ENCODE assay signal across 18 mouse cellular contexts in genomic region chr2:132098942-132099672, GRCm38 (mm10). TPM values are rescaled to one million over a fixed set of nuclear protein-coding genes. Genes with fewer than 3 reads are reported as not detected.
DNase-seq lines count a peak whose midpoint lies in the region; ATAC-seq and TF ChIP-seq lines count a peak whose summit lies in the region.
"Had no signal": no experiment of that assay in that cellular context is flagged by ENCODE, and none has a peak within 500 bp of the region (broad histone marks: within the 10 kb centered on the region; RNA-seq: fewer than 3 reads in every experiment).

No protein-coding gene starts in this region.

- peaks cover 10% of the 10 kb centered on the region; the same call in 1 of the 2 replicates for H3K4me1 ChIP-seq in lung, postnatal 0 days (ENCODE audit: insufficient read depth, low read depth, low read length)
- peaks cover 73% of the 10 kb centered on the region for H3K4me1 ChIP-seq in bone marrow macrophage, adult 2 months (ENCODE audit: control insufficient read depth, insufficient read depth, low read length)

- no peak overlapping the region for H3K9ac ChIP-seq in lung, postnatal 0 days (replicated peaks; ENCODE audit: low read depth)
- H3K9ac ChIP-seq: hindbrain, embryonic 14.5 days; liver, embryonic 12.5 days; lung, embryonic 15.5 days had no signal

- TF ChIP-seq CTCF in lung, postnatal 0 days (IDR thresholded peaks at IDR 0.05), result no peak
- TF ChIP-seq CTCF in bone marrow macrophage, adult 2 months (IDR thresholded peaks at IDR 0.05; ENCODE audit: low read depth, low read length), result no peak

- peak; percentile 52 for DNase-seq in adrenal gland, adult 2 months
- no peak for DNase-seq in adrenal gland, postnatal 36 days
- peak; percentile 68 for DNase-seq in lung, postnatal 0 days (ENCODE audit: low spot score)
- DNase-seq in lung, postnatal 25 days (ENCODE audit: low spot score), result no peak
- DNase-seq in urinary bladder, postnatal 14 days (ENCODE audit: low spot score), result no peak
- DNase-seq in cerebellum, adult 8-10 months, result no peak
- DNase-seq: cerebellum, adult 2 months; heart, postnatal 14 days; kidney, adult 2 months; right cerebral cortex, postnatal 4 days had no signal

- H3K36me3 ChIP-seq in lung, postnatal 0 days (ENCODE audit: insufficient read depth, low read length), result no peaks in the 10 kb centered on the region; the same call in 1 of the 2 replicates

- H3K27ac ChIP-seq in lung, postnatal 0 days (ENCODE audit: low read length), result no peak overlapping the region
- H3K27ac ChIP-seq in bone marrow macrophage, adult 2 months (ENCODE audit: insufficient read depth, low read depth, low read length), result peak overlapping the region; percentile 68
- H3K27ac ChIP-seq: hindbrain, embryonic 14.5 days; limb, embryonic 10.5 days; liver, embryonic 12.5 days; lung, embryonic 15.5 days had no signal

- TF ChIP-seq POLR2A in bone marrow macrophage, adult 2 months (IDR thresholded peaks at IDR 0.05; ENCODE audit: borderline replicate concordance, low read depth, low read length), result no peak

- ATAC-seq in lung, postnatal 0 days, result peak; percentile 57
- ATAC-seq in megakaryocyte progenitor cell, adult 5-6 weeks (replicated peaks; ENCODE audit: poor library complexity), result peak; percentile 49
- ATAC-seq: liver, embryonic 12.5 days had no signal

- H3K27me3 ChIP-seq in lung, postnatal 0 days (replicated peaks; ENCODE audit: insufficient read depth, low read length), result no peaks in the 10 kb centered on the region
- H3K27me3 ChIP-seq: liver, embryonic 12.5 days; lung, embryonic 15.5 days had no signal

- no peak for TF ChIP-seq EP300 in lung, postnatal 0 days (IDR thresholded peaks at IDR 0.05)

- H3K4me3 ChIP-seq in lung, postnatal 0 days (ENCODE audit: low read depth, low read length), result no peak overlapping the region
- H3K4me3 ChIP-seq in bone marrow macrophage, adult 2 months (ENCODE audit: insufficient read depth, low read length), result no peak overlapping the region
- H3K4me3 ChIP-seq: limb, embryonic 10.5 days; liver, embryonic 12.5 days; lung, embryonic 15.5 days had no signal

- H3K9me3 ChIP-seq in lung, postnatal 0 days (ENCODE audit: low read length), result no peaks in the 10 kb centered on the region
- H3K9me3 ChIP-seq: limb, embryonic 10.5 days; liver, embryonic 12.5 days; lung, embryonic 15.5 days had no signal

- WGBS in lung, postnatal 0 days, result 68% methylated on average over 9 of the region's 9 CpGs

- no peak overlapping the region for H3K4me2 ChIP-seq in lung, postnatal 0 days (replicated peaks; ENCODE audit: low read depth, low read length)
- H3K4me2 ChIP-seq: heart, embryonic 11.5 days; hindbrain, embryonic 14.5 days; liver, embryonic 12.5 days; lung, embryonic 15.5 days; midbrain, embryonic 11.5 days had no signal

RNA-seq across cellular contexts. Expression of gene Slc23a2, which starts 45.8 kb away (rescaled TPM):
- total RNA-seq in adrenal gland, adult 2 months (2021), result 100 to 1,000 TPM in 1 of 2 experiments, 10 to 100 TPM in 1; 80.6 to 206 TPM
- 45.5 and 59.7 TPM in 2 replicates for polyA plus RNA-seq in adrenal gland, adult 2 months (2012; rRNA removed)
- 100 to 1,000 TPM in 1 of 2 experiments, 10 to 100 TPM in 1; 85.9 to 282 TPM for total RNA-seq in adrenal gland, postnatal 36 days (2021)
- 26.6 and 35.8 TPM in 2 replicates for polyA plus RNA-seq in lung, postnatal 0 days (2015; fragmentation: Nextera tagmentation; extraction: Ambion mirVana)
- polyA plus RNA-seq in bone marrow macrophage, adult 2 months (2012; ENCODE audit: insufficient read depth, insufficient read length, missing spikeins), result 47.7 and 53.5 TPM in 2 replicates
- 5.4 and 6.7 TPM in 2 replicates for total RNA-seq in megakaryocyte progenitor cell, adult 5-6 weeks (2015)
- total RNA-seq in megakaryocyte progenitor cell, adult 5-6 weeks (2017), result 7.4 and 25.7 TPM in 2 replicates

Comparison
In these comparisons a context has a peak if more than half of its experiments do, and no peak if none do; other contexts are left out.
1. DNase-seq: peak in adrenal gland, adult 2 months (single experiment) and lung, postnatal 0 days (single experiment); none in adrenal gland, postnatal 36 days (0 of 2), lung, postnatal 25 days (single experiment), urinary bladder, postnatal 14 days (single experiment) and cerebellum, adult 8-10 months (single experiment).